Mouse (Mus musculus) hindbrain, postnatal 0 days (tissue): Measurements from ENCODE around the gene Rassf4. TPM values are rescaled to one million over a fixed set of nuclear protein-coding genes. Genes with fewer than 3 reads are reported as not detected.

ENCODE experiments used
- ATAC-seq: fragments of 200-750 bp; cut with Nextera tagmentation; 2 replicates; pipeline ENCODE4 v1.8.0; 2017; ENCODE audit warnings: mild to moderate bottlenecking, moderate TSS enrichment, moderate library complexity
- DNase-seq: peaks from one replicate; pipeline ENCODE4 v3.0.0-alpha.2; 2015; ENCODE audit warnings: low spot score
- H3K27ac ChIP-seq: fragments of 300-500 bp; sonication (generic); 2 replicates; pipeline ENCODE4 v1.5.1; 2014; ENCODE audit warnings: mild to moderate bottlenecking
- H3K27me3 ChIP-seq: fragments of 300-500 bp; sonication (generic); 2 replicates; pipeline ENCODE4 v1.6.1; 2014; ENCODE audit warnings: low read length, mixed read lengths; ENCODE audit not compliant: insufficient read depth
- H3K36me3 ChIP-seq: fragments of 300-500 bp; sonication (generic); 2 replicates; pipeline ENCODE4 v1.6.1; 2014; ENCODE audit warnings: low read length, mixed read lengths; ENCODE audit not compliant: insufficient read depth
- H3K4me1 ChIP-seq: fragments of 300-500 bp; sonication (generic); 2 replicates; pipeline ENCODE4 v1.6.1; 2014; ENCODE audit warnings: antibody characterized with exemption, low read length, mixed read lengths; ENCODE audit not compliant: insufficient read depth
- H3K4me2 ChIP-seq: fragments of 300-500 bp; sonication (generic); 2 replicates; pipeline ENCODE4 v1.6.1; 2014; ENCODE audit warnings: low read depth, mild to moderate bottlenecking, low read length, moderate library complexity, mixed read lengths
- H3K4me3 ChIP-seq: fragments of 300-500 bp; sonication (generic); 2 replicates; pipeline ENCODE4 v1.5.1; 2014; ENCODE audit warnings: low read length
- H3K9ac ChIP-seq: fragments of 300-500 bp; sonication (generic); replicated peaks from 2 replicates; pipeline ENCODE4 v1.6.1; 2014; ENCODE audit warnings: mild to moderate bottlenecking, low read length, moderate library complexity, mixed read lengths
- H3K9me3 ChIP-seq: fragments of 300-500 bp; sonication (generic); 2 replicates; pipeline ENCODE4 v1.6.1; 2016; ENCODE audit warnings: low read length, mixed read lengths
- CTCF ChIP-seq: IDR thresholded peaks from 2 replicates; pipeline ENCODE4 v1.5.1; 2016; ENCODE audit warnings: antibody characterized with exemption, control low read depth, low read depth
- WGBS: fragments of 180-500 bp; shearing (Covaris S2); extraction: QIAGEN DNeasy Blood & Tissue Kit; methylation state at CpG from one replicate; pipeline ENCODE4 v1.1.7; 2014; 5-methylcytosine and 5-hydroxymethylcytosine counted together
- polyA plus RNA-seq: library from polyadenylated mRNA; unstranded; fragments of >200 nt; fragmentation: Nextera tagmentation; extraction: Ambion mirVana; gene quantifications from 2 replicates; pipeline ENCODE4 v1.2.1, GENCODE M21; 2015
- total RNA-seq: library from RNA; depleted of rRNA; stranded (reverse); fragments of >200 nt; gene quantifications from 2 replicates; pipeline ENCODE4 v1.2.3, GENCODE M21; 2014

Rassf4 gene
- total and polyA plus RNA-seq, 2 experiments from 2014 or later: 18.2 to 29.4 TPM

DNA sequence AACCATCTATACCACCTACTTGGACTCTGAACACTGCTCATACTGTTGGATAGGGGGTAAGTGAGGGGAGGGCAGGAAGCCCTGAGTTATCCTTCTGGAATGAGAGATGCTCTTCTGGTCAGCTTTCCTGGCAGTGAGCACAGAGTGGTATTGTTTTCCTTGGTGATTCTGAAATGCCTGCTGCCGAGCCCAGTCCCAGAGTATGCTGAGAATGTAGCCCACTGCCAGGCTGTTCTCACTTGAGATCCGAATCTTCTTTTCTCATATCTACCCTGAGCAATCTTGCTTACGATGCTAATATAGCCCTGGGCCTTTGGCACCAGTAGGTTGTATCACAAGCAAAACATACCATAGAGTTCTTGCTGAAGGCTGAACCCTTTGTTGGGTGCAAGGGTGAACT lies 20.6 kb upstream of the Rassf4 start:
- ATAC-seq (no peak), DNase-seq (no peak)
- Histone ChIP-seq H3K4me3 (no peak overlapping the region), H3K4me2 (no peak overlapping the region), H3K4me1 (no peaks in the 10 kb centered on the region), H3K9me3 (no peaks in the 10 kb centered on the region), H3K27ac (no peak overlapping the region), H3K36me3 (no peaks in the 10 kb centered on the region), H3K27me3 (no peaks in the 10 kb centered on the region), H3K9ac (no peak overlapping the region)
- no peak for TF ChIP-seq CTCF
- WGBS: 63% methylated on average over 3 of the region's 3 CpGs

DNA sequence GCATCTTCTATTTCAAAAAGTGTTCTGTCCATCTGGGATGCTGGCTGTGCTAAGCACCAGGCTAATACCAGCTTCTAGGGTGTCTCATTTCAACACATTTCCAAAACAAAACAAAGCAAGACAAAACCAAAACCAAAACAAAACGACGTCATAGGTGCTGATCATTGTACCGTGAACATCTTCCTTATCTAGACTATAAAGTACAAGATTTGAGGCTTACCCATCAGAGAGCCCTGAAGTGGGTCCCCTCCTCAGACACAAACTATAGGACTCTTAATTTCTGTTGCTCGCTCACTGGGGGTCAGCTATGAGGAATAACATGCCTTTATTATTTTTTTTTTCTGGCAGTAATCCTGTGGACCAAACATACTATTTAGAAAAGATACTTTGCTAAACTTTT lies 19.9 kb upstream of the Rassf4 start:
- H3K27me3 ChIP-seq: no peaks in the 10 kb centered on the region
- WGBS: 84% methylated on average over 4 of the region's 4 CpGs
- ATAC-seq: no peak
- H3K27ac ChIP-seq: no peak overlapping the region
- H3K4me3 ChIP-seq: no peak overlapping the region
- no peak overlapping the region for H3K9ac ChIP-seq
- no peaks in the 10 kb centered on the region for H3K36me3 ChIP-seq
- no peaks in the 10 kb centered on the region for H3K9me3 ChIP-seq
- DNase-seq: no peak
- H3K4me1 ChIP-seq: no peaks in the 10 kb centered on the region
- no peak overlapping the region for H3K4me2 ChIP-seq
- no peak for TF ChIP-seq CTCF

DNA sequence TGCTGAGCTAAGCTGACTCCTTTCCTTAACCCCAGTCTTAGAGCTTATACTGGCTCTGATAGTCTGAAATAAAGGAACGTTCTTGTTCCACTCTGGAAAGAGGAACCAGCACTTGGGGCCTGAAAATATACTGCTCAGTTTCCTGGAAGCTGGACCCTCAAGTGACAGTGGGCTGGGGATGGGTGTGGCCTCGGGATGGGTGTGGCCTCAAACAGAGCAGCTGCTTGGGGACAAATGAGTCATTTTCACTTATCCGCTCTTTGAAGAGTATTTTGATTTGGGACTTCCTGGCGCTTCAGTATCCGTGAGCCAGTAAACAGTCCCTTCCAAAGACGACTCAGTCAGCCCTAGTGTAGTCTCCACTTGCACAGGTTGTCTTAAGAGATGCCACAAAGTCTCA lies 8.6 kb upstream of the Rassf4 start:
- Histone ChIP-seq H3K4me1 (no peaks in the 10 kb centered on the region), H3K9ac (no peak overlapping the region), H3K27me3 (no peaks in the 10 kb centered on the region), H3K27ac (no peak overlapping the region), H3K36me3 (no peaks in the 10 kb centered on the region), H3K4me2 (no peak overlapping the region), H3K9me3 (no peaks in the 10 kb centered on the region), H3K4me3 (no peak overlapping the region)
- DNase-seq (no peak), ATAC-seq (no peak)
- 63% methylated on average over 6 of the region's 6 CpGs for WGBS
- TF ChIP-seq CTCF: no peak

DNA sequence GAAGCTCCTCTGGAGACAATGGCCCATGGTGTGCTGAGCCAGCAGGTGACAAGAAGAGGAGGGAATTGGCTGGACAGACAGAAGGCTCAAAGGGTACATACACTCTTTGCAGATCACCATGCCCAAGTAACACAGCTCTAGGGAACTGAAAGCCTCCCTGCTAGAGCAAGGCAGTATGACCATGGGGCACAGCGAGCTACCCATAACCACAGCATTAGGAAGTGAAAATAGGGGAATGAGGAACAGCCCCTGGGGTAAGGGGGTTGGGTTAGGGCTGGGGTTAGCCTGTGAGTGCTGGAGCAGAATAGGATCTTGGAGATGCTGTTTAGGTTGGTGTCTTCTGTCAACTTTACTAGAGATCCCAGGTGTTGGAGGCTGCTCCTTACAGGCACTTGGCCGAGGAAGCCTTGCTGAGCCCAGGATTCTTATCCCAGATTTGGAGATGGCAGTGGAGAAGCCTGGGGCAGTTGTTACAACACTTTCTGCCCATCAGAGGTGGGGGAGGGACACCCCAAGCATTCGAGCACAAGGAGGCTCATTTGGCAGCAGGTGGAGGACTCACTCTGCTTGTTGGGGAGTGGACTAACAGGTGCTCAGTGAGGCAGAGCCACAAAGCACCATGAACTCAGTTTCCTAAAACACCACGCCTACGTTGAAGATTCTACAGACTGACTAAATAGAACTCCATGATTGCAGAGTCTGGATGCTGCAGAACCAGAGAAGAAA lies 6.0 kb upstream of the Rassf4 start:
- Histone ChIP-seq H3K9me3 (no peaks in the 10 kb centered on the region), H3K9ac (no peak overlapping the region), H3K4me1 (no peaks in the 10 kb centered on the region), H3K27ac (no peak overlapping the region), H3K27me3 (no peaks in the 10 kb centered on the region), H3K36me3 (no peaks in the 10 kb centered on the region), H3K4me2 (no peak overlapping the region), H3K4me3 (no peak overlapping the region)
- ATAC-seq: no peak
- no peak for DNase-seq
- 83% methylated on average over 5 of the region's 5 CpGs for WGBS
- TF ChIP-seq CTCF: no peak

DNA sequence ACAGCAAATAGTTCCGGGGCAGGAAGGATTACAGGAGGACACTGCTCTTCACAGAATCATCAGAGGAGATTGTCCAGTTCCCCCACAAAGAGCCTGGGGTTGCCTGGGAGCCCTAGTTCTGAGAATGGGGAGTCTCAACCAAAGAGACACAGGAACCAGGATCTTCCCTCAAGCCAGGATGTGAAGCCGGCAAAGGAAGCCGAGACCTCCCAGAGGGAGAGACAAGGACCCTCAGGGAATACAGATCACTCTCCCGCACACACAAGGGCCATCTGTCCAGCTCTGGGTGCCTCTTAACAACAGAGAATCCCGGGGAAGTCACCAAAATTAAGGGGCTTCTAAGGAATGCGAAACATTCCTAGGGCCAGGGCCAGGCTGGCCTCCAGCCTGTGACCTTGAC lies 3.6 kb upstream of the Rassf4 start:
- Histone ChIP-seq H3K9ac (no peak overlapping the region), H3K4me1 (0 out of 2 replicates have a peak, but pooled peaks cover 7% of the 10 kb centered on the region), H3K27ac (no peak overlapping the region), H3K36me3 (no peaks in the 10 kb centered on the region), H3K4me3 (no peak overlapping the region), H3K4me2 (no peak overlapping the region), H3K9me3 (no peaks in the 10 kb centered on the region), H3K27me3 (no peaks in the 10 kb centered on the region)
- WGBS: 55% methylated on average over 6 of the region's 6 CpGs
- no peak for DNase-seq
- ATAC-seq: no peak
- TF ChIP-seq CTCF: no peak

DNA sequence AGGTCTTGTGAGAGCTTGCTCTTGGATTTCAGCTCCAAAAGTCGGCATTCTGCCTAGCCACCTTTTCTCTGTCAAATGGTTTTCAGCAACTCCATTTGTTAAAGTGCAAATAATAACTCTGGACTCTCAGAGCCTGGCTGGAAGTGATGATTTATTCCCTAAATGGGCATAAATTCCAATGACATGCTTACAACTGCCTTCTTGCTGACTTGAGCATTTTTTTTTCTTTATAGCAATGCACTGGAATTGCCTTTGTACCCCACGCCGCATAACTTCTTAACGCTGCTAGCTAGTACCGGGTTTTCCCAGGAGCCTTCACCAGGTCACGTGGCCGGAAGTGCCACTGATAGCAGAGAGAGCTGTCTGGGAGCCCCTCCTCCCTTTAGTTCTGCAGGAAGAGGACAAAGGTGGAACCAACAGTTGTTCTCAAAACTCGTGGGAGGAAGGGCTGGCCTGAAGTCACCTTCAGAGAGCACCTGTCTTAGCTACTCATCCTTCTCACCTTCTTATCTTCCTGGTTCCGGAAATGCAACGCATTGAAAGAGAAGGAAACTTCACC lies 2.7 kb upstream of the Rassf4 start:
- H3K4me2 ChIP-seq: no peak overlapping the region

DNA sequence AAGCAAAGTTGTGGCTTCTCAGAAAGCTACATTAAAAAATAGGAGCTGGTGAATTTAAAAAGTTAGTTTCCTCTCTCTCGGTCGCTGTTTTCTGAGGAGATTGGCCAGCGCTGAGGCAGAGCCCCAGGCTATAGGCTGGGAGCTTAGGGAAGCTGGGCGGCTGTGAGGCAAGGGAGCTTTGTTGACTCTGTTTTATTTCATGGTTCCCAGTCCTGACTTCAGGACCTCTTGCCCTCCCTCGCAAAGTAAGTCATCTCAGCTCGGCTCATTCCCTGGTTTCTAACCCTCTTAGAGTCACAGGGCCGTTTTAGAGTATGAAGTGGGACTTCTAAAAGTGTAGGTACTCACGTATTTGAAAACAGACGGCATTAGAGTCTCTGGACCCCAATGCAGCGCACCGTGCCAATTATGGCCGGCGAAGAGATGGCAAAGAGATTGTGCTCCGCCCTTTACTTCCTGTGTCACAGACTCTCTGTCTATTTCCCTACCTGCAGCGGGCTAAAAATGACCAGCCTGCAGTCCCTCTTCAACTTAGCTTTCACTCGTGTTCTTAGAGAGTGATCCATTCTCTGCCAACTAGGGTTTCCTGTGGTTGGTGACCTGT lies 633 bp upstream of the Rassf4 start:
- Histone ChIP-seq H3K27ac (peak overlapping the region; percentile 5; the same call in 1 of the 2 replicates), H3K9ac (peak overlapping the region; percentile 39; the same call in 1 of the 2 replicates), H3K9me3 (no peaks in the 10 kb centered on the region), H3K27me3 (no peaks in the 10 kb centered on the region), H3K36me3 (no peaks in the 10 kb centered on the region), H3K4me3 (peak overlapping the region; percentile 45), H3K4me1 (peaks cover 26% of the 10 kb centered on the region), H3K4me2 (peak overlapping the region; percentile 79)
- ATAC-seq: no peak
- TF ChIP-seq CTCF: no peak
- 27% methylated on average over 16 of the region's 16 CpGs for WGBS
- DNase-seq: no peak

More for the DNA sequence above, 2.7 kb upstream of the Rassf4 start:
- H3K36me3 ChIP-seq: no peaks in the 10 kb centered on the region
- ATAC-seq (no peak), DNase-seq (no peak)
- 0 out of 2 replicates have a peak, but pooled peaks cover 8% of the 10 kb centered on the region for H3K4me1 ChIP-seq
- no peak for TF ChIP-seq CTCF
- H3K9me3 ChIP-seq: no peaks in the 10 kb centered on the region
- H3K4me3 ChIP-seq: no peak overlapping the region
- H3K27me3 ChIP-seq: no peaks in the 10 kb centered on the region
- no peak overlapping the region for H3K27ac ChIP-seq
- 73% methylated on average over 10 of the region's 10 CpGs for WGBS
- no peak overlapping the region for H3K9ac ChIP-seq
